Mouse (Mus musculus) retina, embryonic 14.5 days (tissue): ENCODE data around the gene Olfr657.

ENCODE experiments used
- DNase-seq: peaks from one replicate; pipeline ENCODE4 v3.0.0-alpha.2; 2015; ENCODE audit warnings: low spot score

Gene Olfr657

GRCm38 (mm10) chr7:104624494-104624893 is at the start of gene Olfr657:
Gene Olfr657, plus strand, starts transcription at chr7:104624794.
- no peak for DNase-seq

- DNase-seq = no peak
Observed at GRCm38 (mm10) chr7:104577014-104577413, 47.6 kb upstream of the Olfr657 start, which contains the start of gene Olfr653. Gene Olfr653, plus strand, starts transcription at chr7:104577314.

GRCm38 (mm10) chr7:104580846-104581245 is 43.7 kb upstream of the Olfr657 start:
- DNase-seq = no peak

DNA sequence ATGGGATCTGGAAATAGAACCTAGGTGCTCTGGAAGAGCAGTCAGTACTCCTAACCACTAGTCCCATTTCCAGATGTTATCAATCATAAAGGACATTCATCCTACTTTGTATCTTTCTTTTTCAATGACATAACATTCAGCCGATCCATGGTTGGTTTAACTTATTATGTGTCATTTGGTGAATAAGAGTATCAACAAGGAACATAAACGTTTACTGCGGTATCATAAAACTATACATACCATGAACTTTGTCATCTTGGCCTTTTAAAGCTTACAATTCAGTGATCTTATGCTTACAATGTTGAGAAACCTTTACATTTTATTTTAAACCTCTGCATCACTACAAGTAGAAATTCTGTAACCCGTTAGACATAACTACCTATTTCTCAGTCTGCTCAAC is 43.2 kb upstream of the Olfr657 start:
- no peak for DNase-seq

DNA sequence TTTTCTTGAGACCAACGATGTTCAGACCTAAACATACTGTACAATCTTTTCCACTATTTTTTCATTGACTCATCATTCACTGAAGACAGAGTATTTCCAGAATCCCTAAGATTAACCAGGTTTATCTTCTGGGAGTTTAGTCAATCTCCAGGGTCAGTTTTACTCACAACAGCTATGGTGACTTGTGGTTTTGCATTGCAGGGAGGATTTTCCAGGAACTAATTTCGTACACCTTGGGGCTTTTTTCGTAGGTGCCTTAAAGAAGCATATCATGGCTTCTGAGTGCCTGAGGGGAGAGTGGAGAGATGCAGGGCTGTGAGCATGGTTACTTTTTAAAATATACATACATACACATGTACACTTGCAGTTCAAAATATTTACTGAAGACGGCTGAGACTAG is 37.9 kb upstream of the Olfr657 start, which contains the start of gene Olfr654:
Gene Olfr654, plus strand, starts transcription at position 301 of the 400 bp plus-strand sequence.
- DNase-seq = no peak

DNA sequence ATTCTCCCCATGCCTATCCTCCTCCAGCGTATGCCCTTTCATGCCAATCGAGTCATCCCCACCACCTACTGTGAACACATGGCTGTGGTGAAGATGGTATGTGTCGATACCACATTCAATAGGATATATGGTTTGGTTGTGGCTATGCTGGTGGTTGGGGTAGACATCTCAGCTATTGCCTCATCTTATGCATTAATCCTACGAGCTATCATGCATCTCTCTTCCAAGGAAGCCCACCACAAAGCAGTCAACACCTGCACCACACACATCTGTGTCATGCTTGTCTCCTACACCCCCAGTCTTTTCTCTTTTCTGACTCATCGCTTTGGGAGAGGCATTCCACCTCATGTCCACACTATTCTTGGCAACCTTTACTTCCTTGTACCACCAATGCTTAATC is 36.3 kb upstream of the Olfr657 start:
- no peak for DNase-seq

DNA sequence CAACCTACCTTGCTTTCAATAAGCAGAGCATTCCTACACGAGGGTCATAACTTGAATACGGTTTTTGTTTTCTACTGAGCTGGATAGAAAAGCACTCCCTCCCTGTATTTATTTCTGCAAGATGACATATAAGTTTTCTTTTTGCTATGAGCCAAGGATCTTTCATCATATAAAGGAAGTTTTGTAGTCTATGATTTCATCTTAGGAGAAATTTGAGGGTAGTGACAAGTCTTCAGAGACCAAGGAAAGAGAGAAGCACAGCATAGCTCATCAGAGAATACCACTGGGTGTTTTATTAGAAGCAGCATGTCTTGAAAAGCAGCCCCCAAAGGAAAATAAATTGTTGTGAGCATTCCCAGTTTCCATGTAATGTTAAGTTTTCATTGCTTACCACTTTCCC is 22.9 kb upstream of the Olfr657 start, which contains the start of gene Olfr655:
Gene Olfr655, minus strand, starts transcription at position 101 of the 400 bp plus-strand sequence.
- no peak for DNase-seq

GRCm38 (mm10) chr7:104603173-104603572 is 21.4 kb upstream of the Olfr657 start:
- DNase-seq = peak; percentile 7

GRCm38 (mm10) chr7:104604727-104605126 is 19.9 kb upstream of the Olfr657 start:
- DNase-seq = no peak

DNA sequence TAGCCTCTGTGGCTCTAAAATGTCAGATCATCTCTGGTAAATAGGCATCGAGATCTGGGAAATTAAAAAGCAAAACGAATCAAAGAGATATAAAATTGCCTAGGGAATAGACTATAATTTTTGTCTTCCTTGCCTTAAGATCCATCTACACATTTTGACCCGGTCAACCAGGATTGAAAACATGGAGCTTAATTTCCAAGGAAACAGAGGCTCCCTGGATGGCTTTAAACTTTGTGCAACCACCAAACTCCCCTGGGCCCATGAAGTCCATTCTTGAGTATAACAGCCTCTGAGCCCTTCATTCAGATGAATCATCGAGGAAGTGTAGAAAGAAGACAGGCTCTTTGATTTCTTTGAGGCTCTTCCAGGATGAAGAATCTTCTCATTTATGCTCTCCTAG is 10.9 kb upstream of the Olfr657 start, which contains the start of gene Olfr656:
Gene Olfr656, plus strand, starts transcription at position 301 of the 400 bp plus-strand sequence.
- no peak for DNase-seq

GRCm38 (mm10) chr7:104646841-104647482 is 22.4 kb downstream of the Olfr657 start, which contains the start of gene Olfr658:
Gene Olfr658, minus strand, starts transcription at chr7:104647305.
- DNase-seq = peak; percentile 54

GRCm38 (mm10) chr7:104666453-104666852 is 41.9 kb downstream of the Olfr657 start, which contains the start of gene Olfr659:
Gene Olfr659, plus strand, starts transcription at chr7:104666753.
- no peak for DNase-seq

DNA sequence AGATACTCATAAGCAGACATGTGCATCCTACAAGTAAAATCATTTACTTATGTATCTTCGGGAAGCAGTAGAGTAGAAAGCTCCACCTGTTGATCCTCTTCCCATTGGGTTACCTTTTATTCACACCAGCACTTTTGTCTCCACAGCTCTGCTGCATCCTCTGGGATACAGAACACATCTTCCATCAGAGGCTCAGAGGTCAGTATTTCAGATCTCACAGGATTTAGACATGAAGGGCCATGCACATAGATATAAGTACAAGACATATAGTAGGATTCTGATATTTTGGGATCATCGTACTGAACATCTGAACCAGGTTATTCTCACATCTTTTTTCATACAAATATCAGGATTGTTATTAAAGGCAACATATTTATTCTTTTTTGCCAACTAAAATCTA is 61.6 kb downstream of the Olfr657 start, which contains the start of gene Olfr661:
Gene Olfr661, plus strand, starts transcription at position 301 of the 400 bp plus-strand sequence.
- DNase-seq = no peak
